ENCODE assay signal across 8 mouse cellular contexts in genomic region chr6:124915160-124915941, GRCm38 (mm10). TPM values are rescaled to one million over a fixed set of nuclear protein-coding genes. Genes with fewer than 3 reads are reported as not detected.
DNase-seq lines count a peak whose midpoint lies in the region; ATAC-seq and TF ChIP-seq lines count a peak whose summit lies in the region.

No protein-coding gene starts in this region.

- peaks cover 3% of the 10 kb centered on the region for H3K4me1 ChIP-seq in ES-Bruce4 (ENCODE audit: control insufficient read depth, insufficient read depth, low read length)
- H3K4me1 ChIP-seq in forebrain, embryonic 10.5 days: peaks cover 80% of the 10 kb centered on the region
- peaks cover 18% of the 10 kb centered on the region for H3K4me1 ChIP-seq in kidney, adult 2 months (ENCODE audit: control insufficient read depth, insufficient read depth, low read length)

- TF ChIP-seq POLR2A in ES-Bruce4 (IDR thresholded peaks at IDR 0.05; ENCODE audit: insufficient read depth, low read length): no peak
- TF ChIP-seq POLR2A in kidney, adult 2 months (IDR thresholded peaks at IDR 0.05; ENCODE audit: low read depth, low read length): peak; percentile 30

- H3K9ac ChIP-seq in ES-Bruce4 (ENCODE audit: low read depth, poor library complexity, severe bottlenecking): peak overlapping the region; percentile 99

- peak overlapping the region; percentile 91 for H3K4me3 ChIP-seq in ES-Bruce4 (ENCODE audit: low read depth, low read length)
- H3K4me3 ChIP-seq in forebrain, embryonic 10.5 days: peak overlapping the region; percentile 66
- H3K4me3 ChIP-seq in kidney, adult 2 months (ENCODE audit: insufficient read depth, low read depth, low read length): peak overlapping the region; percentile 96

- TF ChIP-seq CTCF in ES-Bruce4 (IDR thresholded peaks at IDR 0.05; ENCODE audit: low read depth, low read length): no peak
- TF ChIP-seq CTCF in kidney, adult 2 months (conservative IDR thresholded peaks at IDR 0.05; ENCODE audit: insufficient read depth, insufficient read length, low read depth, low read length): no peak

- peak; percentile 43 for DNase-seq in embryo, embryonic 10 days (ENCODE audit: low spot score)
- DNase-seq in embryo, embryonic 10.5 days (ENCODE audit: low spot score): no peak
- DNase-seq in forebrain, embryonic 10.5 days (ENCODE audit: extremely low spot score, low spot score): no peak
- peak; percentile 75 for DNase-seq in kidney, adult 2 months
- DNase-seq in lung, postnatal 36 days: peak; percentile 68
- no peak for DNase-seq in frontal cortex, postnatal 14 days (ENCODE audit: low spot score in 2 of 2)

- H3K9me3 ChIP-seq in ES-Bruce4 (replicated peaks; ENCODE audit: control insufficient read depth, insufficient read depth, low read length, poor library complexity, severe bottlenecking): no peaks in the 10 kb centered on the region
- H3K9me3 ChIP-seq in forebrain, embryonic 10.5 days: no peaks in the 10 kb centered on the region

- no peak for ATAC-seq in megakaryocyte progenitor cell, adult 5-6 weeks (replicated peaks; ENCODE audit: poor library complexity)

- H3K27ac ChIP-seq in ES-Bruce4 (ENCODE audit: insufficient read depth, low read length): peak overlapping the region; percentile 38; the same call in 1 of the 2 replicates
- peak overlapping the region; percentile 100 for H3K27ac ChIP-seq in forebrain, embryonic 10.5 days
- H3K27ac ChIP-seq in kidney, adult 2 months (ENCODE audit: insufficient read depth, low read depth, low read length): peak overlapping the region; percentile 97

- 0 out of 2 replicates have a peak, but pooled peaks have one; percentile 4 for TF ChIP-seq EP300 in ES-Bruce4 (IDR thresholded peaks at IDR 0.05; ENCODE audit: insufficient read depth, low read depth, low read length)

- 8% methylated on average over 22 of the region's 22 CpGs for WGBS in forebrain, embryonic 10.5 days
- WGBS in kidney, adult 2 months: 14% methylated on average over 22 of the region's 22 CpGs

- no peaks in the 10 kb centered on the region for H3K27me3 ChIP-seq in ES-Bruce4 (ENCODE audit: control insufficient read depth, insufficient read depth, low read length, poor library complexity, severe bottlenecking)
- H3K27me3 ChIP-seq in forebrain, embryonic 10.5 days (ENCODE audit: poor library complexity, severe bottlenecking): peaks cover 31% of the 10 kb centered on the region
- no peaks in the 10 kb centered on the region for H3K27me3 ChIP-seq in kidney, adult 2 months (replicated peaks; ENCODE audit: control insufficient read depth, insufficient read depth, low read length)

- 0 out of 2 replicates have a peak, but pooled peaks cover 6% of the 10 kb centered on the region for H3K36me3 ChIP-seq in ES-Bruce4 (ENCODE audit: control insufficient read depth, insufficient read depth, low read length, poor library complexity, severe bottlenecking)
- peaks cover 31% of the 10 kb centered on the region for H3K36me3 ChIP-seq in forebrain, embryonic 10.5 days (replicated peaks)
- H3K36me3 ChIP-seq in kidney, adult 2 months (ENCODE audit: control insufficient read depth, insufficient read depth, low read length): peaks cover 3% of the 10 kb centered on the region; the same call in 1 of the 2 replicates

RNA-seq across cellular contexts. Expression of gene Lag3, which starts 3.8 kb away (rescaled TPM):
- polyA plus RNA-seq in ES-Bruce4 (2011; ENCODE audit: insufficient read depth, insufficient read length, low read depth, missing spikeins): 4.0 and 5.9 TPM in 2 replicates
- 0.76 and 0.88 TPM in 2 replicates for polyA plus RNA-seq in forebrain, embryonic 10.5 days (2016; fragmentation: Nextera tagmentation; extraction: Ambion mirVana)
- polyA plus RNA-seq in kidney, adult 2 months (2012; rRNA removed): 0.80 and 1.5 TPM in 2 replicates
- 0.81 and 1.3 TPM in 2 replicates for total RNA-seq in megakaryocyte progenitor cell, adult 5-6 weeks (2015)
- total RNA-seq in megakaryocyte progenitor cell, adult 5-6 weeks (2017): 0.08 and 1.0 TPM in 2 replicates

RNA-seq across cellular contexts. Expression of gene Ptms, which starts 4.6 kb away (rescaled TPM):
- polyA plus RNA-seq in ES-Bruce4 (2011; ENCODE audit: insufficient read depth, insufficient read length, low read depth, missing spikeins): 382 and 383 TPM in 2 replicates
- 218 and 224 TPM in 2 replicates for polyA plus RNA-seq in forebrain, embryonic 10.5 days (2016; fragmentation: Nextera tagmentation; extraction: Ambion mirVana)
- polyA plus RNA-seq in kidney, adult 2 months (2012; rRNA removed): 1,732 and 2,839 TPM in 2 replicates
- 15.9 and 18.8 TPM in 2 replicates for total RNA-seq in megakaryocyte progenitor cell, adult 5-6 weeks (2015)
- total RNA-seq in megakaryocyte progenitor cell, adult 5-6 weeks (2017): 14.0 and 26.1 TPM in 2 replicates

RNA-seq across cellular contexts. Expression of gene Mlf2, which starts 15.8 kb away (rescaled TPM):
- polyA plus RNA-seq in ES-Bruce4 (2011; ENCODE audit: insufficient read depth, insufficient read length, low read depth, missing spikeins): 263 and 294 TPM in 2 replicates
- 388 and 398 TPM in 2 replicates for polyA plus RNA-seq in forebrain, embryonic 10.5 days (2016; fragmentation: Nextera tagmentation; extraction: Ambion mirVana)
- polyA plus RNA-seq in kidney, adult 2 months (2012; rRNA removed): 402 and 403 TPM in 2 replicates
- total RNA-seq in megakaryocyte progenitor cell, adult 5-6 weeks (2015): 71.3 and 82.7 TPM in 2 replicates
- 57.0 and 58.8 TPM in 2 replicates for total RNA-seq in megakaryocyte progenitor cell, adult 5-6 weeks (2017)

RNA-seq across cellular contexts. Expression of gene Cd4, which starts 27.3 kb away (rescaled TPM):
- not detected in 2 replicates for polyA plus RNA-seq in ES-Bruce4 (2011; ENCODE audit: insufficient read depth, insufficient read length, low read depth, missing spikeins)
- 0.17 TPM in 1 of 2 replicates, not detected in the other for polyA plus RNA-seq in forebrain, embryonic 10.5 days (2016; fragmentation: Nextera tagmentation; extraction: Ambion mirVana)
- polyA plus RNA-seq in kidney, adult 2 months (2012; rRNA removed): 0.57 and 4.3 TPM in 2 replicates
- total RNA-seq in megakaryocyte progenitor cell, adult 5-6 weeks (2015): 0.42 and 1.0 TPM in 2 replicates
- 0.08 and 1.0 TPM in 2 replicates for total RNA-seq in megakaryocyte progenitor cell, adult 5-6 weeks (2017)

RNA-seq across cellular contexts. Expression of gene Cops7a, which starts 50.0 kb away (rescaled TPM):
- 145 and 154 TPM in 2 replicates for polyA plus RNA-seq in ES-Bruce4 (2011; ENCODE audit: insufficient read depth, insufficient read length, low read depth, missing spikeins)
- polyA plus RNA-seq in forebrain, embryonic 10.5 days (2016; fragmentation: Nextera tagmentation; extraction: Ambion mirVana): 136 and 143 TPM in 2 replicates
- polyA plus RNA-seq in kidney, adult 2 months (2012; rRNA removed): 268 and 276 TPM in 2 replicates
- total RNA-seq in megakaryocyte progenitor cell, adult 5-6 weeks (2015): 86.3 and 90.2 TPM in 2 replicates
- 56.1 and 61.8 TPM in 2 replicates for total RNA-seq in megakaryocyte progenitor cell, adult 5-6 weeks (2017)

Comparison
In these comparisons a context has a peak if more than half of its experiments do, and no peak if none do; other contexts are left out.
1. DNase-seq: peak in embryo, embryonic 10 days (single experiment), kidney, adult 2 months (single experiment) and lung, postnatal 36 days (single experiment); none in embryo, embryonic 10.5 days (single experiment), forebrain, embryonic 10.5 days (single experiment) and frontal cortex, postnatal 14 days (0 of 2).
2. H3K27ac ChIP-seq: peak in every context shown above with its lines; median percentile 100 in forebrain, embryonic 10.5 days; 97 in kidney, adult 2 months; 38 in ES-Bruce4.
3. Peak in every context shown above with its lines, with median percentiles within 50 percentile points of each other: H3K4me3 ChIP-seq.